Mouse (Mus musculus) ovary, postnatal 36 days (tissue): ENCODE data around the gene Cd80.

ENCODE experiments used
- DNase-seq: peaks from one replicate; pipeline ENCODE4 v3.0.0; 2022; ENCODE audit warnings: low spot score, mixed read lengths

Gene Cd80

GRCm38 (mm10) chr16:38448458-38448857 is 6.9 kb upstream of the Cd80 start:
- DNase-seq: no peak

- no peak for DNase-seq
Measured at GRCm38 (mm10) chr16:38450707-38451106, 4.7 kb upstream of the Cd80 start.

GRCm38 (mm10) chr16:38451421-38452205 is 3.7 kb upstream of the Cd80 start:
- DNase-seq: no peak

GRCm38 (mm10) chr16:38452442-38453202 is 2.7 kb upstream of the Cd80 start, which contains the start of gene Adprh:
Gene Adprh, minus strand, starts transcription at chr16:38452703.
- DNase-seq: peak; percentile 96

- no peak for DNase-seq
Measured at GRCm38 (mm10) chr16:38453203-38453553, 2.2 kb upstream of the Cd80 start.

GRCm38 (mm10) chr16:38453952-38454351 is 1.4 kb upstream of the Cd80 start:
- no peak for DNase-seq

- DNase-seq: no peak
Measured at GRCm38 (mm10) chr16:38454533-38455254, 667 bp upstream of the Cd80 start.

GRCm38 (mm10) chr16:38456812-38457567 is 1.6 kb downstream of the Cd80 start:
- DNase-seq: no peak

GRCm38 (mm10) chr16:38458600-38459280 is 3.4 kb downstream of the Cd80 start:
- DNase-seq: no peak

- DNase-seq: no peak
Measured at GRCm38 (mm10) chr16:38459990-38460389, 4.6 kb downstream of the Cd80 start.

- DNase-seq: no peak
Measured at GRCm38 (mm10) chr16:38461749-38462148, 6.4 kb downstream of the Cd80 start.

GRCm38 (mm10) chr16:38462161-38462560 is 6.8 kb downstream of the Cd80 start:
- DNase-seq: no peak

- no peak for DNase-seq
Measured at GRCm38 (mm10) chr16:38463305-38463704, 7.9 kb downstream of the Cd80 start.

GRCm38 (mm10) chr16:38466089-38466488 is 10.7 kb downstream of the Cd80 start:
- DNase-seq: no peak

- DNase-seq: no peak
Measured at GRCm38 (mm10) chr16:38467091-38467916, 11.9 kb downstream of the Cd80 start.

- DNase-seq: no peak
Measured at GRCm38 (mm10) chr16:38467917-38468705, 12.8 kb downstream of the Cd80 start.

GRCm38 (mm10) chr16:38468706-38469018 is 13.3 kb downstream of the Cd80 start:
- DNase-seq: no peak

GRCm38 (mm10) chr16:38469437-38469836 is 14.1 kb downstream of the Cd80 start:
- no peak for DNase-seq

GRCm38 (mm10) chr16:38471697-38472506 is 16.5 kb downstream of the Cd80 start:
- DNase-seq: no peak
